Mouse (Mus musculus) cortical plate, adult 2 months (tissue): ENCODE measurements around the gene Oxnad1.
A peak's percentile ranks its signal among the peaks of the same experiment; 100 is the strongest.

Source experiments
- CTCF ChIP-seq: fragments of 200-500 bp; IDR thresholded peaks from 2 replicates; pipeline ENCODE4 v1.5.1; 2011; ENCODE audit warnings: mild to moderate bottlenecking, control low read depth, low read length; ENCODE audit not compliant: insufficient read depth; ENCODE audit errors: extremely low read depth
- POLR2A ChIP-seq: fragments of 200-500 bp; IDR thresholded peaks from 2 replicates; pipeline ENCODE4 v1.6.1; 2011; ENCODE audit warnings: mild to moderate bottlenecking, low read length, control low read depth; ENCODE audit not compliant: insufficient read depth; ENCODE audit errors: extremely low read depth

GRCm38 (mm10) chr14:32085486-32086201, 470 bp downstream of the Oxnad1 start, which contains the start of gene Dph3:
- TF ChIP-seq CTCF, result no peak; the same call in 1 of the 2 replicates
- peak; percentile 61 for TF ChIP-seq POLR2A
